Mouse (Mus musculus): ENCODE measurements around the gene Itpkc. TPM values are rescaled to one million over a fixed set of nuclear protein-coding genes. Genes with fewer than 3 reads are reported as not detected.

Itpkc gene
- total and polyA plus RNA-seq, 2 experiments from 2014 or later: 4.7 to 15.3 TPM

- Histone ChIP-seq H3K27me3 (ENCODE audit: insufficient read depth, low read length) (no peaks in the 10 kb centered on the region), H3K9me3 (ENCODE audit: low read length) (no peaks in the 10 kb centered on the region), H3K4me2 (ENCODE audit: low read depth, low read length, poor library complexity, severe bottlenecking) (no peak overlapping the region; the same call in 1 of the 2 replicates), H3K4me1 (ENCODE audit: insufficient read depth, low read length) (0 out of 2 replicates have a peak, but pooled peaks cover 7% of the 10 kb centered on the region), H3K27ac (ENCODE audit: low read depth, low read length) (no peak overlapping the region), H3K36me3 (ENCODE audit: insufficient read depth, low read length) (peaks cover 15% of the 10 kb centered on the region), H3K9ac (replicated peaks; ENCODE audit: low read length, poor library complexity, severe bottlenecking) (no peak overlapping the region), H3K4me3 (ENCODE audit: low read depth, low read length) (no peak overlapping the region)
- no peak for DNase-seq (ENCODE audit: low spot score)
- 93% methylated on average over 3 of the region's 3 CpGs for WGBS
- ATAC-seq (ENCODE audit: low FRiP score): no peak
- no peak for TF ChIP-seq CTCF (IDR thresholded peaks at IDR 0.05)
These were observed 31.3 kb downstream of the Itpkc start for GRCm38 (mm10) chr7:27197136-27197535.

DNA sequence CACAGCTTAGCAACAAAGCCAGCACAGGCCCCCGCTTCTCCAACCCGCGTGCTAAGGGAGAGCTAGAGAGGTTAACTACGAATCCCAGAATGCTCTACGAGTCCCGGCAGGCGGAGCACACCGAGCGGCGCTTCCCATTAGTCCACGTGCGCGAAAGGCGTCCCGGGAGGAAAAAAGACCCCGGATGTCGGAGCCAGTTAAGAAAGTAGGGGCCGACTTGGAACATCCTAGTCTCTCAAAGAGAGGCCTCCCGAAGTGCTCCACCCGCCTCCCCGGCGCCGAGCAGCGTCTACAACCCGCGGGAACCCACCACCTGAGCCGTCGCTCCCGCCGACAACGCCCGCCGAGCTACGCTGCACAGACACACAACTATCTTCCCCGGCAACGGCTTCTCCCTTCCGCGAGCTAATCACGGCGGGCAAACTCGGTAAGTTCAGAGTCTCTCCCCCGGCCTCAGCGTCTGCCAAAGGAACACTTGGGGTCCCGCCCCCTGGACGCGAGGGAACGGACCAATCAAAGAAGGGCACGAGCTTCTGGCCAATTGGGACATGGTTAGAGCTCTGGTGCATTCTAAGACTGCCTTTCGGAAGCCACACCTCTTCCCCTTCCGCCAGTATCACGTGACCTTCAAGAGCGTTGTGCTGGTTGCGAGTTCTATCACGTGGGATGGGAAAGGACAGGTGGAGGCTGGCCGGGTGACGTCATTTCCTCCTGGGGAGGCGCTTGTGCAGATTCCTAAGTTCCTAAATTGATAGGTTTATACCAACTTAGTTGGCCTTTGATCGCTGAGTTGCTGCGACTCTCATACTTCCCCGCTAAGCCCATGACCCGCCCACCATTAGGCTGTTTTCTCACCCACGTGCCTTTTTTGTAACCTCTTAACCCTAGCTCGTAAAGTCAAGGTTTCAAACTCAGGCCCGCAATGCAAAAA is 32.5 kb downstream of the Itpkc start, which contains the start of the genes BC024978 and Snrpa:
BC024978 (plus strand) TSS at position 101 of the 931 bp plus-strand sequence.
Snrpa (minus strand) TSS at position 591 of the 931 bp plus-strand sequence.
- DNase-seq (ENCODE audit: low spot score) (peak; percentile 100), ATAC-seq (ENCODE audit: low FRiP score) (peak; percentile 98)
- Histone ChIP-seq H3K4me2 (ENCODE audit: low read depth, low read length, poor library complexity, severe bottlenecking) (peak within 1 kb of the TSS; percentile 79), H3K27me3 (ENCODE audit: insufficient read depth, low read length) (no peaks in the 10 kb centered on the region), H3K9me3 (ENCODE audit: low read length) (no peaks in the 10 kb centered on the region), H3K4me1 (ENCODE audit: insufficient read depth, low read length) (0 out of 2 replicates have a peak, but pooled peaks cover 7% of the 10 kb centered on the region), H3K36me3 (ENCODE audit: insufficient read depth, low read length) (peaks cover 25% of the 10 kb centered on the region), H3K9ac (replicated peaks; ENCODE audit: low read length, poor library complexity, severe bottlenecking) (peak within 1 kb of the TSS; percentile 88), H3K27ac (ENCODE audit: low read depth, low read length) (peak within 1 kb of the TSS; percentile 96), H3K4me3 (ENCODE audit: low read depth, low read length) (peak within 1 kb of the TSS; percentile 78)
- TF ChIP-seq CTCF (IDR thresholded peaks at IDR 0.05): peak; percentile 21; the same call in 1 of the 2 replicates
- WGBS: under 1% methylated on average over 60 of the region's 64 CpGs

DNA sequence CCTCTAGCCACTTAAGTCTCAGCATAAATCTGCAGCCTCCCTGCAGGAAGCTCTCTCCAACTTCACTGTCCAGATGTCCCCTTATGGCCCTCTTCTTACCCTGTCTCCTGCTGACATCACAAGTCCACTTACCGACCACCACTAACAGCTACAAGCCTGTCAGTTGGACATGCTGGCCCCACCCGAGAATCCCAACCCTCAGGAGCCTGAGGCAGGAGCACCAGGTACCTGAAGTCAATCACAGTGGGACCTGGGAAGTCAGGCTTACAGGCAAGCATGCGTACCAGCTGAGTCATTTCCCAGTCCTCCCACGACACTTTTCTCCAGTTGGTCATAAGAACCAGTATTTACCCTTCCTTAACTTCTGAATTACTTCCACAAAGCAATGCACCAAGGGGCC is 34.7 kb downstream of the Itpkc start:
- WGBS: 89% methylated on average over 4 of the region's 4 CpGs
- H3K36me3 ChIP-seq (ENCODE audit: insufficient read depth, low read length): peaks cover 44% of the 10 kb centered on the region
- no peak for DNase-seq (ENCODE audit: low spot score)
- H3K27ac ChIP-seq (ENCODE audit: low read depth, low read length): no peak overlapping the region
- H3K4me1 ChIP-seq (ENCODE audit: insufficient read depth, low read length): 0 out of 2 replicates have a peak, but pooled peaks cover 7% of the 10 kb centered on the region
- no peak for TF ChIP-seq CTCF (IDR thresholded peaks at IDR 0.05)
- H3K9me3 ChIP-seq (ENCODE audit: low read length): no peaks in the 10 kb centered on the region
- 0 out of 2 replicates have a peak overlapping the region, but pooled peaks have one; percentile 24 for H3K9ac ChIP-seq (replicated peaks; ENCODE audit: low read length, poor library complexity, severe bottlenecking)
- no peak overlapping the region for H3K4me3 ChIP-seq (ENCODE audit: low read depth, low read length)
- H3K27me3 ChIP-seq (ENCODE audit: insufficient read depth, low read length): no peaks in the 10 kb centered on the region
- no peak for ATAC-seq (ENCODE audit: low FRiP score)
- H3K4me2 ChIP-seq (ENCODE audit: low read depth, low read length, poor library complexity, severe bottlenecking): no peak overlapping the region

DNA sequence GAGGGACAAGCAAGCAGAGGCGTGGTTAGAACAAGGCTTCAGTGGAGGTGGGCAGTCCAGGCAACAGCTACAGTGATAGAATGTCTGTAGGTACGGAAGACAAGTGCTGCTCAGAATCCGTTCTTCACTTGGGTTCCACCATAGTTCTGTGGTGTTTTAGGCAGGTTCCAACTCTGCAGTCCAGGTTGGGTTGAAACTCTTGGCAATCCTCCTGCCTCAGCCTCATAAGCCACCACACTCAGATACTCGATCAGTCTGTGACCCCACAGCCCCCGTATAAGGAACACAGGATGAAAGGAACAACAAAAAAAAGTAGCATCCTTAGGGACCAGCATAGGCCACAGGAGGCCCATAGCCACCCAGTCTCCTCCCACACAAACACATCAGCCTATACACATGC is 36.0 kb downstream of the Itpkc start:
- Histone ChIP-seq H3K9me3 (ENCODE audit: low read length) (no peaks in the 10 kb centered on the region), H3K4me1 (ENCODE audit: insufficient read depth, low read length) (0 out of 2 replicates have a peak, but pooled peaks cover 7% of the 10 kb centered on the region), H3K27ac (ENCODE audit: low read depth, low read length) (no peak overlapping the region), H3K9ac (replicated peaks; ENCODE audit: low read length, poor library complexity, severe bottlenecking) (no peak overlapping the region), H3K4me2 (ENCODE audit: low read depth, low read length, poor library complexity, severe bottlenecking) (no peak overlapping the region), H3K4me3 (ENCODE audit: low read depth, low read length) (no peak overlapping the region), H3K27me3 (ENCODE audit: insufficient read depth, low read length) (no peaks in the 10 kb centered on the region), H3K36me3 (ENCODE audit: insufficient read depth, low read length) (peaks cover 55% of the 10 kb centered on the region)
- no peak for TF ChIP-seq CTCF (IDR thresholded peaks at IDR 0.05)
- ATAC-seq (ENCODE audit: low FRiP score): no peak
- DNase-seq (ENCODE audit: low spot score): no peak
- 92% methylated on average over 5 of the region's 5 CpGs for WGBS

DNA sequence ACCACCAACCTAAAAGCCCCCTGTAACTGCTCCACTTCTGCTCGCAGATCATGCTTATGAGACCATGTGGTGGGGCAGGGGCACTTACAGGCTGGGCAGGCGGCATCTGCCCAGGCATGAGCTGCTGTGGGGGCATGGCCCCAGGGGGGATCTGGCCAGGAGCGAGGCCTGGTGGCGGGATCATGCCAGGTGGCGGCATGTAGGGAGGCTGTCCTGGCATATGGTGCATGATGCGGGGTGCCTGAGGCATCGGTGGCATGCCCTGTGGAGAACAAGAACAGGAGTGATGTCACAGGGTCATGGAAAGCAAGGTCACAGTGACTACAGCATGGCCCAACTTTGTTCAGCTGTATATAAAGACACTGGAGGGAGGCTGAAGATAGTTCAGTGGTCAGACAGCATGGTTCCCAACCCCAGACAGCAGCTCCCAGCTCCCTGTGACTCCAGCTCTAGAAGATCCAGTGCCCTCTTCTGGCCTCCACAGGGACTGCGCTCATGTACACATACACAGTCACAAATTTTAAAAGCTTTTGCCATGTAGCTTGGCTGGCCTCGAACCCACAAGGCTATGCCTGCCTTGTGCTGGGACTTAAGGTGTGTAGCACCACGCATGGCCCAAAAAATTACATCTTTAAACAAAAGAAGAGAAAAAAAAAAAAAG is 39.1 kb downstream of the Itpkc start:
- Histone ChIP-seq H3K4me2 (ENCODE audit: low read depth, low read length, poor library complexity, severe bottlenecking) (no peak overlapping the region), H3K27ac (ENCODE audit: low read depth, low read length) (no peak overlapping the region), H3K9ac (replicated peaks; ENCODE audit: low read length, poor library complexity, severe bottlenecking) (no peak overlapping the region), H3K4me3 (ENCODE audit: low read depth, low read length) (no peak overlapping the region), H3K9me3 (ENCODE audit: low read length) (no peaks in the 10 kb centered on the region), H3K27me3 (ENCODE audit: insufficient read depth, low read length) (no peaks in the 10 kb centered on the region), H3K36me3 (ENCODE audit: insufficient read depth, low read length) (peaks cover 75% of the 10 kb centered on the region), H3K4me1 (ENCODE audit: insufficient read depth, low read length) (0 out of 2 replicates have a peak, but pooled peaks cover under 1% of the 10 kb centered on the region)
- peak; percentile 35 for TF ChIP-seq CTCF (IDR thresholded peaks at IDR 0.05)
- DNase-seq (ENCODE audit: low spot score) (no peak), ATAC-seq (ENCODE audit: low FRiP score) (no peak)
- 87% methylated on average over 10 of the region's 10 CpGs for WGBS
